Mouse (Mus musculus): Measurements from ENCODE around the gene Klc3. TPM values are rescaled to one million over a fixed set of nuclear protein-coding genes. Genes with fewer than 3 reads are reported as not detected.

Gene Klc3
- polyA plus RNA-seq, 1 experiment from 2014 or later = 3.5 TPM

- H3K9ac ChIP-seq (ENCODE audit: low read length) = no peak overlapping the region
- no peaks in the 10 kb centered on the region for H3K4me1 ChIP-seq (ENCODE audit: control insufficient read depth, insufficient read depth, low read length)
- H3K4me2 ChIP-seq (ENCODE audit: low read depth, severe bottlenecking) = peak overlapping the region; percentile 35
- no peaks in the 10 kb centered on the region for H3K9me3 ChIP-seq (ENCODE audit: control insufficient read depth, low read length)
- DNase-seq (ENCODE audit: low spot score) (peak; percentile 85), ATAC-seq (ENCODE audit: insufficient number of reproducible peaks, low FRiP score, low TSS enrichment, low read depth) (peak; percentile 90)
- peaks cover 3% of the 10 kb centered on the region; the same call in 1 of the 2 replicates for H3K36me3 ChIP-seq (ENCODE audit: control insufficient read depth, insufficient read depth, low read length)
- no peak overlapping the region for H3K27ac ChIP-seq (replicated peaks; ENCODE audit: low read depth, low read length)
- WGBS = 13% methylated on average over 43 of the region's 43 CpGs
- peaks cover 28% of the 10 kb centered on the region for H3K27me3 ChIP-seq (ENCODE audit: control insufficient read depth, insufficient read depth, low read length)
- peak overlapping the region; percentile 15 for H3K4me3 ChIP-seq (ENCODE audit: low read depth, low read length)
These were observed 17.1 kb upstream of the Klc3 start for GRCm38 (mm10) chr7:19420821-19421636.

- H3K27me3 ChIP-seq (ENCODE audit: control insufficient read depth, insufficient read depth, low read length) = peaks cover 31% of the 10 kb centered on the region
- no peaks in the 10 kb centered on the region for H3K9me3 ChIP-seq (ENCODE audit: control insufficient read depth, low read length)
- no peak for DNase-seq (ENCODE audit: low spot score)
- H3K4me2 ChIP-seq (ENCODE audit: low read depth, severe bottlenecking) = no peak overlapping the region
- WGBS = 7% methylated on average over 28 of the region's 28 CpGs
- H3K9ac ChIP-seq (ENCODE audit: low read length) = no peak overlapping the region
- no peak overlapping the region for H3K27ac ChIP-seq (replicated peaks; ENCODE audit: low read depth, low read length)
- no peak overlapping the region for H3K4me3 ChIP-seq (ENCODE audit: low read depth, low read length)
- no peak for ATAC-seq (ENCODE audit: insufficient number of reproducible peaks, low FRiP score, low TSS enrichment, low read depth)
- no peaks in the 10 kb centered on the region for H3K4me1 ChIP-seq (ENCODE audit: control insufficient read depth, insufficient read depth, low read length)
- H3K36me3 ChIP-seq (ENCODE audit: control insufficient read depth, insufficient read depth, low read length) = no peaks in the 10 kb centered on the region
These were observed 16.2 kb upstream of the Klc3 start for GRCm38 (mm10) chr7:19420121-19420520.

DNA sequence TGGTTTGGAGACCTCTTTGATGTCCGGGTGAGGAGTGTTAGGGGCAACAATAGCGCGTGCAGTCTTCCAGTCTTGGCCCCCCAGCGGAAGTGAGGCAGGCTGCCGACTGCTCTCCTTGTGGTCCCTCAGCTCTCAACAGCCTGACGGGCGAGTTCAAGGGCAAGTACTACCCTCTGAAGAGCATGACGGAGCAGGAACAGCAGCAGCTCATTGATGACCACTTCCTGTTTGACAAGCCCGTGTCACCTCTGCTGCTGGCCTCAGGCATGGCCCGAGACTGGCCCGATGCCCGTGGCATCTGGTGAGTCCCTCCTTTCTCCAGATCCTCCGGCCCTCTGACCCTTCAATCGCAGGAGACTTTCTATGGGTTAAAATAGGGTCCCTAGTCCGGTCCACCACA, 12.7 kb upstream of the Klc3 start:
- no peak overlapping the region for H3K27ac ChIP-seq (replicated peaks; ENCODE audit: low read depth, low read length)
- no peaks in the 10 kb centered on the region for H3K9me3 ChIP-seq (ENCODE audit: control insufficient read depth, low read length)
- peaks cover 31% of the 10 kb centered on the region for H3K27me3 ChIP-seq (ENCODE audit: control insufficient read depth, insufficient read depth, low read length)
- WGBS = 75% methylated on average over 15 of the region's 15 CpGs
- H3K36me3 ChIP-seq (ENCODE audit: control insufficient read depth, insufficient read depth, low read length) = no peaks in the 10 kb centered on the region
- DNase-seq (ENCODE audit: low spot score) = no peak
- no peak overlapping the region for H3K9ac ChIP-seq (ENCODE audit: low read length)
- H3K4me1 ChIP-seq (ENCODE audit: control insufficient read depth, insufficient read depth, low read length) = no peaks in the 10 kb centered on the region
- no peak for ATAC-seq (ENCODE audit: insufficient number of reproducible peaks, low FRiP score, low TSS enrichment, low read depth)
- no peak overlapping the region for H3K4me3 ChIP-seq (ENCODE audit: low read depth, low read length)
- H3K4me2 ChIP-seq (ENCODE audit: low read depth, severe bottlenecking) = no peak overlapping the region

DNA sequence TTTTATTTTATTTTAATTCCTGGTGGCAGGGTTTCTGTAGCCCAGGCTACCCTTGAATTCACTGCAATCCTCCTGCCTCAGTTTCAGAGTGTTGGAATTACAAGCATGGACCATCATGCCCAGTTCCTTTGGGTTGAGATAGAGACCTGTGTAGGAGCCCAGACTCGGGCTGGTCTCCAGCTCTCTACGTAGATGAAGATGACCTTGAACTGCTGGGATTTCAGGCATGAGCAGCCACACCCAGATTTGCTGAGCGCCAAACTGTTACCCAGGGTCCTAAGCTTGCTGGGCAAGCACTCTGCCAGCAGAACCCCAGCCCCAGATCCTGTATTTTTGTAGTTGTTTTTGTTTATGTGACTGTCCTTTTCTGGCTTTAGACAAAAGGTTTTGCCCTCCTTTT, 9.6 kb upstream of the Klc3 start:
- no peaks in the 10 kb centered on the region for H3K9me3 ChIP-seq (ENCODE audit: control insufficient read depth, low read length)
- H3K9ac ChIP-seq (ENCODE audit: low read length) = no peak overlapping the region
- H3K27me3 ChIP-seq (ENCODE audit: control insufficient read depth, insufficient read depth, low read length) = peaks cover 5% of the 10 kb centered on the region; the same call in 1 of the 2 replicates
- no peaks in the 10 kb centered on the region for H3K36me3 ChIP-seq (ENCODE audit: control insufficient read depth, insufficient read depth, low read length)
- H3K4me3 ChIP-seq (ENCODE audit: low read depth, low read length) = no peak overlapping the region
- no peak for DNase-seq (ENCODE audit: low spot score)
- WGBS = 87% methylated on average over 3 of the region's 3 CpGs
- no peaks in the 10 kb centered on the region for H3K4me1 ChIP-seq (ENCODE audit: control insufficient read depth, insufficient read depth, low read length)
- H3K4me2 ChIP-seq (ENCODE audit: low read depth, severe bottlenecking) = no peak overlapping the region
- no peak overlapping the region for H3K27ac ChIP-seq (replicated peaks; ENCODE audit: low read depth, low read length)
- no peak for ATAC-seq (ENCODE audit: insufficient number of reproducible peaks, low FRiP score, low TSS enrichment, low read depth)

DNA sequence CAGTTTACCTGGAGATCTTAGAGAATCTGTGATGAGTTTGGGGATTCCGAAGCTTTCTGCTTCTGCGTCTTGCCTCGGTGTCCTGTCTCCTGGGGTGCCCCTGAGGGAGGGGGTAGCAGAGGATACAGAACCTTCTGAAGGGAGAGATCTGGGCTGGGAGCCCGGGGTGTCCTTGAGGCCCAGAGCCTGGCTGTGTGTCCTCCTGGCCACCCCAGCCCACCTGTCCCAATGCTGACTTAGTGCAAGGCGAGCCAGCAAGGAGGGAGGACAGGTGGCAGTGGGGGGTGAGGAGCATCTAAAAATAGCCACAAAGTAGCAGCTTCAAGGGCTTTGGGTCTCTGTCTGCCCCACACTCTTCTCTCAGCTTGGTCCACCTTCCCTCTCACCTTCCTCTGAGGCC, 7.9 kb upstream of the Klc3 start:
- Histone ChIP-seq H3K27ac (replicated peaks; ENCODE audit: low read depth, low read length) (no peak overlapping the region), H3K4me1 (ENCODE audit: control insufficient read depth, insufficient read depth, low read length) (no peaks in the 10 kb centered on the region), H3K4me2 (ENCODE audit: low read depth, severe bottlenecking) (no peak overlapping the region), H3K9me3 (ENCODE audit: control insufficient read depth, low read length) (no peaks in the 10 kb centered on the region), H3K9ac (ENCODE audit: low read length) (no peak overlapping the region), H3K4me3 (ENCODE audit: low read depth, low read length) (no peak overlapping the region), H3K36me3 (ENCODE audit: control insufficient read depth, insufficient read depth, low read length) (no peaks in the 10 kb centered on the region), H3K27me3 (ENCODE audit: control insufficient read depth, insufficient read depth, low read length) (peaks cover 3% of the 10 kb centered on the region; the same call in 1 of the 2 replicates)
- WGBS = 70% methylated on average over 5 of the region's 5 CpGs
- DNase-seq (ENCODE audit: low spot score) (no peak), ATAC-seq (ENCODE audit: insufficient number of reproducible peaks, low FRiP score, low TSS enrichment, low read depth) (no peak)

DNA sequence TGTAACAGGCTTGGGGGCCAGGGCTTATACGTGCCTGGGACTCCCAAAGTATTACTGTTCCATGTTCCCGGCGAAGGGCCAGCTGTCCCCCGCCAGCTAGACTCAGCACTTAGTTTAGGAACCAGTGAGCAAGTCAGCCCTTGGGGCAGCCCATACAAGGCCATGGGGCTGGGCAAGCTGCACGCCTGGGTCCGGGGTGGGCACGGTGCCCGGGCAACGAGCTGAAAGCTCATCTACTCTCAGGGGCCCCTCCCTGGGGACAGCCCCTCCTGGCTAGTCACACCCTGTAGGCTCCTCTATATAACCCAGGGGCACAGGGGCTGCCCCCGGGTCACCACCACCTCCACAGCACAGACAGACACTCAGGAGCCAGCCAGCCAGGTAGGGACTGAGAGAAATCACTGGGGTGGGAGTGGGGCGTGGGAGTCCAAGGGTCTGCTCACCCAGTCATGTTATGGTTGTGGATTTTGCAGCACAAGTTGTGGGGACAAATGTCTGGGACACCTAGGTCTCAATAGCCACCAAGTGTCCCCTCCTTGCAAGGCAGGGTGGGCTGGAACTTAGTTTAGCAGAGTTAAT, 7.0 kb upstream of the Klc3 start:
- no peak for ATAC-seq (ENCODE audit: insufficient number of reproducible peaks, low FRiP score, low TSS enrichment, low read depth)
- H3K27me3 ChIP-seq (ENCODE audit: control insufficient read depth, insufficient read depth, low read length) = peaks cover 3% of the 10 kb centered on the region; the same call in 1 of the 2 replicates
- H3K27ac ChIP-seq (replicated peaks; ENCODE audit: low read depth, low read length) = no peak overlapping the region

GRCm38 (mm10) chr7:19409753-19410152, 5.8 kb upstream of the Klc3 start:
- Histone ChIP-seq H3K4me1 (ENCODE audit: control insufficient read depth, insufficient read depth, low read length) (no peaks in the 10 kb centered on the region), H3K9ac (ENCODE audit: low read length) (no peak overlapping the region), H3K9me3 (ENCODE audit: control insufficient read depth, low read length) (no peaks in the 10 kb centered on the region), H3K27me3 (ENCODE audit: control insufficient read depth, insufficient read depth, low read length) (peaks cover 1% of the 10 kb centered on the region; the same call in 1 of the 2 replicates), H3K27ac (replicated peaks; ENCODE audit: low read depth, low read length) (no peak overlapping the region), H3K36me3 (ENCODE audit: control insufficient read depth, insufficient read depth, low read length) (no peaks in the 10 kb centered on the region), H3K4me2 (ENCODE audit: low read depth, severe bottlenecking) (no peak overlapping the region), H3K4me3 (ENCODE audit: low read depth, low read length) (no peak overlapping the region)
- ATAC-seq (ENCODE audit: insufficient number of reproducible peaks, low FRiP score, low TSS enrichment, low read depth) (no peak), DNase-seq (ENCODE audit: low spot score) (no peak)
- 62% methylated on average over 6 of the region's 6 CpGs for WGBS

More for the DNA sequence above, 7.0 kb upstream of the Klc3 start:
- DNase-seq (ENCODE audit: low spot score) = no peak
- WGBS = 82% methylated on average over 11 of the region's 11 CpGs
- H3K4me1 ChIP-seq (ENCODE audit: control insufficient read depth, insufficient read depth, low read length) = no peaks in the 10 kb centered on the region
- no peaks in the 10 kb centered on the region for H3K9me3 ChIP-seq (ENCODE audit: control insufficient read depth, low read length)
- H3K4me3 ChIP-seq (ENCODE audit: low read depth, low read length) = no peak overlapping the region
- H3K36me3 ChIP-seq (ENCODE audit: control insufficient read depth, insufficient read depth, low read length) = no peaks in the 10 kb centered on the region
- no peak overlapping the region for H3K4me2 ChIP-seq (ENCODE audit: low read depth, severe bottlenecking)
- no peak overlapping the region for H3K9ac ChIP-seq (ENCODE audit: low read length)

DNA sequence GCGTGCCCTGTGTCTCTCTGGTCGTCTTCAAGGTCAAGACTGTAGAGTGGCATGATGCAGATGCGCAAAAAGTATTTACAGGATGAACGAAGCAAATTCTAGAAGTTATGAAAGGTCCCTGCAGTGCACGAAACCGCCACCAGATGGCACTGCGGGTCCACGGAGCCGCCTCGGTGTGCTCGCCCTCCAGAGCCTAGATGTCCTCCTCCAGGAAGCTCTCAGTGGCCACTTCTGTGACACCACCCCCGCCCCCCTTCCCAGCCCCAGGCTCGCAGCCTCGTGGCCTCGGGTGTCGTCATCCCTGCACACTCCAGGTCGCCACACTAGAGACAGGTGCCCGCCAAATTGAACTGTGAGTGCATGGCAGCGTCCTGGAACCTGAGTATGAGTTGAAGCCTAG, 1.5 kb upstream of the Klc3 start:
- Histone ChIP-seq H3K4me3 (ENCODE audit: low read depth, low read length) (no peak overlapping the region), H3K27ac (replicated peaks; ENCODE audit: low read depth, low read length) (no peak overlapping the region), H3K27me3 (ENCODE audit: control insufficient read depth, insufficient read depth, low read length) (peaks cover 26% of the 10 kb centered on the region), H3K4me2 (ENCODE audit: low read depth, severe bottlenecking) (no peak overlapping the region; the same call in 1 of the 2 replicates), H3K9ac (ENCODE audit: low read length) (no peak overlapping the region), H3K9me3 (ENCODE audit: control insufficient read depth, low read length) (0 out of 2 replicates have a peak, but pooled peaks cover 3% of the 10 kb centered on the region), H3K4me1 (ENCODE audit: control insufficient read depth, insufficient read depth, low read length) (0 out of 2 replicates have a peak, but pooled peaks cover 2% of the 10 kb centered on the region), H3K36me3 (ENCODE audit: control insufficient read depth, insufficient read depth, low read length) (no peaks in the 10 kb centered on the region)
- ATAC-seq (ENCODE audit: insufficient number of reproducible peaks, low FRiP score, low TSS enrichment, low read depth) (peak; percentile 23; the same call in 1 of the 2 replicates), DNase-seq (ENCODE audit: low spot score) (peak; percentile 93)
- WGBS = 5% methylated on average over 19 of the region's 19 CpGs
